Mouse (Mus musculus): ENCODE measurements at regions not wholly inside any gene's neighbourhood (a gene's known extent, or its start where the extent isn't known, plus 50 kb on each side); places are given as distances from the start of the nearest gene placed in this dataset.

GRCm38 (mm10) chr13:28554143-28554830 is 297.0 kb downstream of the Gm11361 start:
- WGBS = 87% methylated on average over 12 of the region's 12 CpGs
- Histone ChIP-seq H3K27ac (ENCODE audit: low read depth, low read length) (no peak overlapping the region), H3K9ac (ENCODE audit: low read depth, low read length) (no peak overlapping the region), H3K4me1 (replicated peaks; ENCODE audit: control insufficient read depth, insufficient read depth, low read length) (0 out of 2 replicates have a peak, but pooled peaks cover 10% of the 10 kb centered on the region), H3K27me3 (replicated peaks; ENCODE audit: control insufficient read depth, insufficient read depth, low read length) (no peaks in the 10 kb centered on the region), H3K4me3 (ENCODE audit: low read depth, low read length) (no peak overlapping the region), H3K9me3 (ENCODE audit: control insufficient read depth, low read length) (no peaks in the 10 kb centered on the region), H3K36me3 (ENCODE audit: control insufficient read depth, insufficient read depth, low read length) (no peaks in the 10 kb centered on the region), H3K4me2 (no peak overlapping the region)
- ATAC-seq (replicated peaks; ENCODE audit: low FRiP score) (no peak), DNase-seq (ENCODE audit: low spot score) (no peak)

- Histone ChIP-seq H3K9ac (ENCODE audit: low read depth, low read length) (no peak overlapping the region), H3K9me3 (ENCODE audit: control insufficient read depth, low read length) (no peaks in the 10 kb centered on the region), H3K4me3 (ENCODE audit: low read depth, low read length) (no peak overlapping the region), H3K36me3 (ENCODE audit: control insufficient read depth, insufficient read depth, low read length) (no peaks in the 10 kb centered on the region), H3K27ac (ENCODE audit: low read depth, low read length) (no peak overlapping the region), H3K27me3 (replicated peaks; ENCODE audit: control insufficient read depth, insufficient read depth, low read length) (no peaks in the 10 kb centered on the region), H3K4me1 (replicated peaks; ENCODE audit: control insufficient read depth, insufficient read depth, low read length) (0 out of 2 replicates have a peak, but pooled peaks cover 10% of the 10 kb centered on the region), H3K4me2 (no peak overlapping the region)
- WGBS = 76% methylated on average over 10 of the region's 10 CpGs
- ATAC-seq (replicated peaks; ENCODE audit: low FRiP score) (no peak), DNase-seq (ENCODE audit: low spot score) (no peak)
These were observed 295.8 kb downstream of the Gm11361 start for GRCm38 (mm10) chr13:28552974-28553750.

DNA sequence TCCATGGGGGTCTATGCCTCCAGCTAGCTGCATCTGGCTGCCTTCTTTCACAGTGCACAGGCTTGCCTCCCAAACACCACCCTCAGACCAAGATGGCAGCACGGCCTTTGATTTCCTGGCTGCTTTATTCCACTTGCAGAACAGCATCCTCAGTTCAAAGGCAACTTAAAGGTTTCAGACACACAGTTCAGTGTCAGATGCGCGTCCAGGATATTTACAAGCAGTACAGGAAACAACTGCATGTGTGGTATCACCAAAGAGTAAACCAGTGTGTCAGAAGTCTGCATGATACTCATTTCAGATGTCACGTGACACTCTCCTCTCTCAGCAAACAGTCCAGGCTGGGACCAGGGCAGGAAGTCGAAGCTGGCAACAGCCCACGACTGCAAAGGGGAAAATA is 294.2 kb downstream of the Gm11361 start:
- no peaks in the 10 kb centered on the region for H3K27me3 ChIP-seq (replicated peaks; ENCODE audit: control insufficient read depth, insufficient read depth, low read length)
- 62% methylated on average over 6 of the region's 6 CpGs for WGBS
- no peak overlapping the region for H3K4me2 ChIP-seq
- H3K36me3 ChIP-seq (ENCODE audit: control insufficient read depth, insufficient read depth, low read length) = no peaks in the 10 kb centered on the region
- H3K9ac ChIP-seq (ENCODE audit: low read depth, low read length) = no peak overlapping the region
- no peak overlapping the region for H3K27ac ChIP-seq (ENCODE audit: low read depth, low read length)
- H3K4me3 ChIP-seq (ENCODE audit: low read depth, low read length) = no peak overlapping the region
- H3K4me1 ChIP-seq (replicated peaks; ENCODE audit: control insufficient read depth, insufficient read depth, low read length) = 0 out of 2 replicates have a peak, but pooled peaks cover 4% of the 10 kb centered on the region
- no peak for ATAC-seq (replicated peaks; ENCODE audit: low FRiP score)
- no peaks in the 10 kb centered on the region for H3K9me3 ChIP-seq (ENCODE audit: control insufficient read depth, low read length)
- no peak for DNase-seq (ENCODE audit: low spot score)

DNA sequence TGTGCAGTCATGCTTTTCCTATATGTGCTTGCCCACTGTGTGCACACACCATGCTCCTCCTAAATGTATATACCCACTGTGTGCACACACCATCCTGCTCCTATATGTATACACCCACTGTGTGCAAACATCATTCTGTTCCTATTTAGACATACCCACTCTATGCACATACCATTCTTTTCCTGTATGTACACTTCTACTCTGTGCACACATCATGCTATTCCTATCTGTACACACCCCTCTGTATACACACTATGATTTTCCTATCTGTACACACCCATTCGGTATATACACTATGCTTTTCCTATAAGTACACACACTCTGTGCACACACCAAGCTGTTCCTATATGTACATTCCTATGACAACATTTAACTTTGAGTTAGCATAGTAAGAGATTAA is 288.5 kb downstream of the Gm11361 start:
- 84% methylated on average over 1 of the region's 1 CpGs for WGBS
- H3K4me1 ChIP-seq (replicated peaks; ENCODE audit: control insufficient read depth, insufficient read depth, low read length) = no peaks in the 10 kb centered on the region
- no peak overlapping the region for H3K4me2 ChIP-seq
- no peak for DNase-seq (ENCODE audit: low spot score)
- no peaks in the 10 kb centered on the region for H3K9me3 ChIP-seq (ENCODE audit: control insufficient read depth, low read length)
- H3K9ac ChIP-seq (ENCODE audit: low read depth, low read length) = no peak overlapping the region
- H3K27ac ChIP-seq (ENCODE audit: low read depth, low read length) = no peak overlapping the region
- H3K36me3 ChIP-seq (ENCODE audit: control insufficient read depth, insufficient read depth, low read length) = no peaks in the 10 kb centered on the region
- 0 out of 2 replicates have a peak, but pooled peaks have one; percentile 34 for ATAC-seq (replicated peaks; ENCODE audit: low FRiP score)
- H3K4me3 ChIP-seq (ENCODE audit: low read depth, low read length) = no peak overlapping the region
- H3K27me3 ChIP-seq (replicated peaks; ENCODE audit: control insufficient read depth, insufficient read depth, low read length) = no peaks in the 10 kb centered on the region

DNA sequence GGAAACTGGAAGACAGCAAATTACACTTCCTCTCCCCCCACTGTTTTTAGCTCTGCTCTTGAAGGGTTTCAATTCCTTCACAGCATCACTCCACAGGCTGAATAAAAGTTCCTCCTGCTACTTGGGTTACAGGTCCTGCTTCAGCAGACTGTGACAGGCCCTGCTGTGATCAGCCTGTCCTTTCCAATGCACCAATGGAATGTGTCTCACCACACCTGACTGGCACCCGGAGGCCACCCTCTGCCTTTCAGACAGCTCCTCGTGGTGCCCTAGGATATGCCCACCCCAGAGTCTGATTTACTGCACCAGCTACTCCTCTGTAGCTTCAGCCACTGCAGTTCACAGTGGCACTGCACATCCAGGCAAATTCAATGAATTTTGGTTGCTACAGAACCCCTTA is 288.0 kb downstream of the Gm11361 start:
- 54% methylated on average over 2 of the region's 2 CpGs for WGBS

GRCm38 (mm10) chr13:28544819-28545180 is 287.5 kb downstream of the Gm11361 start:
- no peak for DNase-seq (ENCODE audit: low spot score)
- Histone ChIP-seq H3K27ac (ENCODE audit: low read depth, low read length) (no peak overlapping the region), H3K9me3 (ENCODE audit: control insufficient read depth, low read length) (no peaks in the 10 kb centered on the region), H3K4me3 (ENCODE audit: low read depth, low read length) (no peak overlapping the region), H3K4me1 (replicated peaks; ENCODE audit: control insufficient read depth, insufficient read depth, low read length) (no peaks in the 10 kb centered on the region), H3K36me3 (ENCODE audit: control insufficient read depth, insufficient read depth, low read length) (no peaks in the 10 kb centered on the region), H3K27me3 (replicated peaks; ENCODE audit: control insufficient read depth, insufficient read depth, low read length) (no peaks in the 10 kb centered on the region), H3K9ac (ENCODE audit: low read depth, low read length) (no peak overlapping the region), H3K4me2 (no peak overlapping the region)
- WGBS = 80% methylated on average over 2 of the region's 2 CpGs
- ATAC-seq (replicated peaks; ENCODE audit: low FRiP score) = no peak

More for the DNA sequence above, 288.0 kb downstream of the Gm11361 start:
- Histone ChIP-seq H3K27me3 (replicated peaks; ENCODE audit: control insufficient read depth, insufficient read depth, low read length) (no peaks in the 10 kb centered on the region), H3K36me3 (ENCODE audit: control insufficient read depth, insufficient read depth, low read length) (no peaks in the 10 kb centered on the region), H3K9ac (ENCODE audit: low read depth, low read length) (no peak overlapping the region), H3K9me3 (ENCODE audit: control insufficient read depth, low read length) (no peaks in the 10 kb centered on the region), H3K4me3 (ENCODE audit: low read depth, low read length) (no peak overlapping the region), H3K4me2 (no peak overlapping the region), H3K27ac (ENCODE audit: low read depth, low read length) (no peak overlapping the region), H3K4me1 (replicated peaks; ENCODE audit: control insufficient read depth, insufficient read depth, low read length) (no peaks in the 10 kb centered on the region)
- DNase-seq (ENCODE audit: low spot score) (no peak), ATAC-seq (replicated peaks; ENCODE audit: low FRiP score) (no peak)

DNA sequence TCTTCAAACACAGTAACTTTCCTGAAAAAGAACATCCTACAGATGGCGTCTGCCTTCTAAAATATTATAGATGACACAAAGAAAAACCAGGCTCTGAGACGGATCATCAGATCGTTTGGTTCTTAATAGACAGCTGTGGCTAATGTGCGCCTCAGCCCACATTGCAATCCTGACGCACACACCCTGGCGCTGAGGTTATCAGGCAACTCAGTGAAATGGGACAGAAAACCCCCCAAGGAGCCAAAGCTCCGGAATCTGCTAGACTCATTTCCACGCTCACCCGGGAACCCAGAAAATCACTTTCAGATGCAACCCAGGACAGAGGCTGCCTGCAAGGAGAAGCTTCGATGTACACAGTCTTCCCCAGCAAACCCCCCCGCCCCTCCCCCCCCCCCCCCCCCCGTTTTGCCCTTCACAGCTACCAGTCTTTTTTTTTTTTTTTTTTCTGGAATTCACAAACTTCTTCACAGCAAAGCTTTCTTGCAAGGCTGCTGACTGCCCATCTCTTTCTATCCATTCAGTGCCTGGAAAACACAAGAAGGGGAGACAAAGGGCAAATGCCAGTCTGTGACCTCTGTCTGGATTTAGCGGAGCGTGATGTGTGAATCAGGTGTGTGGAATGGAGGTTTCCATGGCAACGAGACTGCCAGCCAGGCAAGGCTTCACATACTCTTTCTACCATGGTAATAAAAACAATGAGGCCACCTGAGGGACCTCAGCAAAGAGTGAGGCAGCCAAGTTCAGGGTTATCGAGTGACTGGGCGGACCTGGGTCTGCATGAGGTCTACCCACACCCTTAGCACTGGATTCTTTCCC is 286.9 kb downstream of the Gm11361 start:
- ATAC-seq (replicated peaks; ENCODE audit: low FRiP score) = no peak
- H3K27ac ChIP-seq (ENCODE audit: low read depth, low read length) = no peak overlapping the region
- no peak overlapping the region for H3K9ac ChIP-seq (ENCODE audit: low read depth, low read length)
- no peaks in the 10 kb centered on the region for H3K4me1 ChIP-seq (replicated peaks; ENCODE audit: control insufficient read depth, insufficient read depth, low read length)
- H3K4me3 ChIP-seq (ENCODE audit: low read depth, low read length) = no peak overlapping the region
- no peaks in the 10 kb centered on the region for H3K36me3 ChIP-seq (ENCODE audit: control insufficient read depth, insufficient read depth, low read length)
- H3K9me3 ChIP-seq (ENCODE audit: control insufficient read depth, low read length) = no peaks in the 10 kb centered on the region
- DNase-seq (ENCODE audit: low spot score) = no peak
- 64% methylated on average over 15 of the region's 17 CpGs for WGBS
- H3K27me3 ChIP-seq (replicated peaks; ENCODE audit: control insufficient read depth, insufficient read depth, low read length) = no peaks in the 10 kb centered on the region
- no peak overlapping the region for H3K4me2 ChIP-seq

DNA sequence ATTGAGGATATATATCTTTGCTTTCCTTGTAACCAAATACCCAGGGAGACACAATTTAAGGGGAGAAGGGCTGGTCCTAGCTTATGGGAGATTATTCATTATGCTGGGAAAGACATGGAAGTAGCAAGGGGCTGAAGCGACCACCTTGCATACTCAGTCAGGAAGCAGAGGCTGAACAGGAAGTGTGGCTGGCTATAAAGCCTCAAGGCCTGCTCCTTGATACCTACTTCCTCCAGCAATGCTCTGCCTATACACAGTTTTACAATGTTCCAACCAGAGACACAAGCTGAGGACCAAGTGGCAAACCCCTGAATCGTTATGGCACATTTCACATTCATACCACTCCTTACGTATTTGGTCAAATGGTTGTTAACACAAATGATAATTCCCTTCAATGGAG is 284.3 kb downstream of the Gm11361 start:
- 69% methylated on average over 3 of the region's 3 CpGs for WGBS
- Histone ChIP-seq H3K4me2 (no peak overlapping the region), H3K4me3 (ENCODE audit: low read depth, low read length) (no peak overlapping the region), H3K27ac (ENCODE audit: low read depth, low read length) (no peak overlapping the region), H3K27me3 (replicated peaks; ENCODE audit: control insufficient read depth, insufficient read depth, low read length) (no peaks in the 10 kb centered on the region), H3K9ac (ENCODE audit: low read depth, low read length) (no peak overlapping the region), H3K36me3 (ENCODE audit: control insufficient read depth, insufficient read depth, low read length) (no peaks in the 10 kb centered on the region), H3K9me3 (ENCODE audit: control insufficient read depth, low read length) (no peaks in the 10 kb centered on the region), H3K4me1 (replicated peaks; ENCODE audit: control insufficient read depth, insufficient read depth, low read length) (no peaks in the 10 kb centered on the region)
- DNase-seq (ENCODE audit: low spot score) (no peak), ATAC-seq (replicated peaks; ENCODE audit: low FRiP score) (no peak)
